Mouse (Mus musculus) myocyte (in vitro differentiated cells): ENCODE results near the gene Bri3. TPM values are rescaled to one million over a fixed set of nuclear protein-coding genes. Genes with fewer than 3 reads are reported as not detected.

Experiments used
- H3K27me3 ChIP-seq: one replicate; pipeline ENCODE4 v1.6.1; 2011; ENCODE audit not compliant: control insufficient read depth, insufficient read depth, insufficient read length
- H3K36me3 ChIP-seq: one replicate; pipeline ENCODE4 v1.6.1; 2011; ENCODE audit not compliant: control insufficient read depth, insufficient read depth
- H3K4me2 ChIP-seq: one replicate; pipeline ENCODE4 v1.6.1; 2011; ENCODE audit warnings: low read depth, control low read depth
- H3K4me3 ChIP-seq: one replicate; pipeline ENCODE4 v1.5.1; 2011; ENCODE audit warnings: mild to moderate bottlenecking, control low read depth, moderate library complexity
- H3K79me2 ChIP-seq: one replicate; pipeline ENCODE4 v1.6.1; 2011; ENCODE audit not compliant: control insufficient read depth, insufficient read depth
- H3ac ChIP-seq: one replicate; pipeline ENCODE4 v1.6.1; 2011; ENCODE audit not compliant: control insufficient read depth, insufficient read length
- CEBPB ChIP-seq: IDR thresholded peaks from 2 replicates; pipeline ENCODE4 v1.6.1; 2011; ENCODE audit warnings: mild to moderate bottlenecking, moderate library complexity; ENCODE audit not compliant: poor library complexity, insufficient read depth, severe bottlenecking
- E2F4 ChIP-seq: IDR thresholded peaks from one replicate; pipeline ENCODE4 v1.6.1; 2011; ENCODE audit warnings: mild to moderate bottlenecking, control low read depth, moderate library complexity; ENCODE audit not compliant: insufficient read depth
- MAX ChIP-seq: IDR thresholded peaks from one replicate; pipeline ENCODE4 v1.6.1; 2011; ENCODE audit warnings: low read depth, mild to moderate bottlenecking, control low read depth
- MYOD1 ChIP-seq, 3 experiments: IDR thresholded peaks; one replicate each; pipeline ENCODE4 v1.6.1; 2011; ENCODE audit warnings: control low read depth in 2 of 3, low read depth in 2 of 3, mild to moderate bottlenecking in 2 of 3, moderate library complexity in 1 of 3; ENCODE audit not compliant: insufficient read length in 2 of 3, control insufficient read depth in 1 of 3
- MYOG ChIP-seq, 3 experiments: IDR thresholded peaks; one replicate each; pipeline ENCODE4 v1.6.1; 2011; ENCODE audit warnings: control low read depth in 2 of 3, low read depth in 2 of 3, mild to moderate bottlenecking in 2 of 3; ENCODE audit not compliant: insufficient read length in 2 of 3, control insufficient read depth in 1 of 3, insufficient read depth in 1 of 3
- POLR2A ChIP-seq: IDR thresholded peaks from one replicate; pipeline ENCODE4 v1.6.1; 2011; ENCODE audit warnings: low read depth, mild to moderate bottlenecking, control low read depth, moderate library complexity; ENCODE audit not compliant: insufficient read length
- POLR2AphosphoS2 ChIP-seq: IDR thresholded peaks from one replicate; pipeline ENCODE4 v1.6.1; 2011; ENCODE audit warnings: low read depth, control low read depth; ENCODE audit not compliant: insufficient read length
- REST ChIP-seq: IDR thresholded peaks from one replicate; pipeline ENCODE4 v1.6.1; 2011; ENCODE audit warnings: mild to moderate bottlenecking, control low read depth, moderate library complexity; ENCODE audit not compliant: insufficient read depth, insufficient read length
- SRF ChIP-seq: IDR thresholded peaks from one replicate; pipeline ENCODE4 v1.6.1; 2011; ENCODE audit warnings: low read depth; ENCODE audit not compliant: control insufficient read depth, insufficient read length
- TCF12 ChIP-seq: IDR thresholded peaks from one replicate; pipeline ENCODE4 v1.6.1; 2011; ENCODE audit warnings: mild to moderate bottlenecking, control low read depth; ENCODE audit not compliant: poor library complexity, insufficient read depth, severe bottlenecking
- TCF3 ChIP-seq: IDR thresholded peaks from one replicate; pipeline ENCODE4 v1.6.1; 2011; ENCODE audit warnings: low read depth, control low read depth; ENCODE audit not compliant: insufficient read length
- USF1 ChIP-seq: IDR thresholded peaks from one replicate; pipeline ENCODE4 v1.6.1; 2011; ENCODE audit warnings: low read depth, mild to moderate bottlenecking, control low read depth, moderate library complexity
- polyA plus RNA-seq: library from polyadenylated mRNA; unstranded; fragments of >200 nt; fragmentation: generic; extraction: Trizol; gene quantifications from one replicate; pipeline ENCODE4 v1.2.1, GENCODE M21; 2012; ENCODE audit warnings: missing spikeins

Gene Bri3
- polyA plus RNA-seq, 1 experiment = 153 TPM

DNA sequence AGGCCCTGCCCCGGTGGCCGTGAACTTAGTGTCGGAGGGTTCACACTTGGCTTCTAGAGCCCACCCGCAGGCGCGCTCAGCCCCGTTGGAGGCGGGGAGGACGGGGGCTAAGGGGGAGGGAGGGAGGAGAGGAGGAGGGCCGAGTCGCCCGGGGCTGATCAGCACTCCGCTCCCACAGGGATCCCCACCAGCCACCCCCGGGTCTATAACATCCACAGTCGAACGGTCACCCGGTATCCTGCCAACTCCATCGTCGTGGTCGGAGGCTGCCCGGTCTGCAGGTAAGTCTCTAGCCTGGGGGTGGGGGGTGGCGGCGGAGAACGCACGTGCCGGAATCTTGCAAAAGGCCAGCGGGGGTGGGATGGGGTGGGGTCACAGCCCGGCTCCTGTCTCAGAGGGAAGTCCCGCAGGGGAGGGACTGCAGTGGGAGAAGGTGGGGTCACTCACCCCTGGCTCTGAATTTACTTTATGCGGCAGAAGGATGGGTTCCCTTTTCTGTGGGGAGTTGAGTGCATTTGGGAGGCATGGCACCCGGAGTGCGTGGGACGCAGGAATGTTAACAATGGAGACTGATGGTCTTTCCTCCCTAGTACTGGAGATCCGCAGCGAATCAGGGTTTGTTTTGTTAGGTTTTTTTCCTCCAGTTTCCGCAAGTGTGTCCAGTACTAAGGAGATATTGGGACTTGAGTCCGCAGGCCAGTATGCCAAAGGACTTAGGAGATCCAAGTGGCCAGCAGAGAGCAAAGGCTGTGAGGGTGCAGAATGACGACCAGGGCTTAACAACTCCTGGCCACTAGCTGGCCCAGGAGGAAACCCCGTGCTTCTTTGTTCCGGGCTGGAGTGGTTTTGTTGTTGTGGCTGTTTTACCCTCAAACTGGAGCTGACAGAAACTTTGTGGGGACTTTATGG is 11.6 kb downstream of the Bri3 start:
- no peak for TF ChIP-seq TCF3
- TF ChIP-seq POLR2A = peak; percentile 30
- peak; percentile 13 for TF ChIP-seq POLR2AphosphoS2
- TF ChIP-seq TCF12 = no peak
- no peak for TF ChIP-seq MAX
- TF ChIP-seq MYOD1 (IDR thresholded peaks at IDR 0.05; ENCODE audit: control insufficient read depth in 1 of 3, insufficient read length in 2 of 3, low read depth in 2 of 3) = no peak
- no peak for TF ChIP-seq CEBPB
- no peak for TF ChIP-seq USF1
- no peak for TF ChIP-seq MYOG (IDR thresholded peaks at IDR 0.05; ENCODE audit: control insufficient read depth in 1 of 3, insufficient read depth in 1 of 3, insufficient read length in 2 of 3, low read depth in 2 of 3)
- no peak for TF ChIP-seq REST
- no peak for TF ChIP-seq E2F4
- no peak for TF ChIP-seq SRF
- H3K27me3 ChIP-seq = no peaks in the 10 kb centered on the region
- H3K4me3 ChIP-seq = peak overlapping the region; percentile 95
- peaks cover 7% of the 10 kb centered on the region for H3K36me3 ChIP-seq
- peak overlapping the region; percentile 31 for H3ac ChIP-seq
- H3K4me2 ChIP-seq = peak overlapping the region; percentile 98
- peaks cover 53% of the 10 kb centered on the region for H3K79me2 ChIP-seq

DNA sequence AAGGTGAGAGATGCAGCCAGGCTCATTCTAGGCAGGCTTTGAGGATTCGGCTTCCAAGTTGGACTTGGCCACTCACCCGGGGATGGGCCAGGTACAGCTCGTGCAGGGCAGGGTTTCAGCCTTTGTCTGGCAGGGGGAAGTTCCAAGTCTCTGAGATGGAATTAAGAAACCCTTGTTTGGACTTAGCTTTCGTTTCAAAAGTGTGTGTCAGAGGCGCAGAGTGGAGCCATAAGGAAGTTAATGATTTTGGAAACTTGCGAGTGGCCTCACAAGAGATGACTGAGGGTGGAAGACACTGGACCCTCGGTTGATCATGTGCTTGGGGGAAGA is 12.3 kb downstream of the Bri3 start:
- TF ChIP-seq CEBPB (no peak), E2F4 (no peak), TCF3 (no peak), POLR2A (no peak), POLR2AphosphoS2 (no peak), MYOG (IDR thresholded peaks at IDR 0.05; ENCODE audit: control insufficient read depth in 1 of 3, insufficient read depth in 1 of 3, insufficient read length in 2 of 3, low read depth in 2 of 3) (no peak), REST (no peak), TCF12 (no peak), MAX (no peak), MYOD1 (IDR thresholded peaks at IDR 0.05; ENCODE audit: control insufficient read depth in 1 of 3, insufficient read length in 2 of 3, low read depth in 2 of 3) (no peak), USF1 (no peak)
- peak overlapping the region; percentile 98 for H3K4me2 ChIP-seq
- peak overlapping the region; percentile 95 for H3K4me3 ChIP-seq
- H3K79me2 ChIP-seq = peaks cover 59% of the 10 kb centered on the region
- H3K36me3 ChIP-seq = peaks cover 11% of the 10 kb centered on the region
- H3ac ChIP-seq = peak overlapping the region; percentile 31
- no peaks in the 10 kb centered on the region for H3K27me3 ChIP-seq

DNA sequence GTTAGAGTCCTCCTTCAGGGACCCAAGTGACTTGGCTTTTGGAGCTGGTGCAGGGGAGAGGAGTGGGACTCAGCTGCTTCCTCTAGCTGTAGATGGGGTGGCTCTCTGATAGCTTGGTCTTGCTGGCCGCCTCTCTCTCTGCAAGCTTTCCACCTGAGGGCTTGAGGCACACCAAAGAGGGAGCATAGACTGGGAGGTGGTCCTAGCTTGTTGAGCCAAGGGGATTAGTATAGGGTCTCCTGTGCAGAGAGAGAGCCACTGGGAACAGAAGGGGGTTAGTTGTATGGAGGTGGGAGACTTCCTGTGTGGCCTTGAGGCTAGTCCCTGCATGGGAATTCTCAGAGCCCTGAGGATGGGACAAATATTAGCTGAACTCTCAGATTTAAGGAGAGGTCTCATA is 12.7 kb downstream of the Bri3 start:
- Histone ChIP-seq H3K27me3 (no peaks in the 10 kb centered on the region), H3K4me2 (peak overlapping the region; percentile 98), H3K4me3 (peak overlapping the region; percentile 95), H3ac (peak overlapping the region; percentile 31), H3K79me2 (peaks cover 63% of the 10 kb centered on the region), H3K36me3 (peaks cover 11% of the 10 kb centered on the region)
- TF ChIP-seq POLR2A (no peak), POLR2AphosphoS2 (no peak), MYOG (IDR thresholded peaks at IDR 0.05; ENCODE audit: control insufficient read depth in 1 of 3, insufficient read depth in 1 of 3, insufficient read length in 2 of 3, low read depth in 2 of 3) (no peak), E2F4 (no peak), TCF12 (no peak), REST (no peak), MYOD1 (IDR thresholded peaks at IDR 0.05; ENCODE audit: control insufficient read depth in 1 of 3, insufficient read length in 2 of 3, low read depth in 2 of 3) (no peak), TCF3 (no peak), SRF (no peak)

DNA sequence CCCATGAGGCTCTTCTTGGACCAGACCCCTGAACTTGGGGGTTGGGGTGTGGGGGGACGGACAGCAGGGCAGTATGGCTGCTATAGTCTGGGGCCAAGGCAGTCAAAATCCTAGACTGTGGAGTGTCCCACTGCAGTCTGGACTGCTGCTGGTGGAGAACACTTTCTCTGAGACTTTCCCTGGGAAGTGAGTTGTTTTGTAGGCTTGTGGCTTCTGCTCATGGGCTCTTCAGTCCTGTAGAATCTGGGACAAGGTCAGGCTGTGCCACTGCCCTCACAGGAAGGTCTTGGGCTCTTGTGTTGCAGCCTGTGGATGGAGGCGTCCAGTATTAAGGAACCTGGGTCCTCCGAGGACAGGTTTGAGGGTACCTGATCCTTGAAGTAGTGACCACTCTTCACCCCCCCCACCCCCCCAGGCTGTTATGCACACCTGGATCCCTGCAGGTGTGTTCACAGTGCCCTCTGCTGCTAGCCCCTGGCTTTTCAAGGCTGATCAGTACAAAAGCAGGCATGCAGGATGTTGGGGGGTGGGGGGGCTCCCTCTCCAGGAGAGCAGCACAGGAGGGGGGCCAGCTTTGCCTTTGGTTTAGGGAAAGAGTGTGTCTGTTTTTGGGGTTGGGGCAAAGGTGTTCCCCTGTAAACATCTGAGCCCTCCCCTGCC is 13.3 kb downstream of the Bri3 start:
- peak overlapping the region; percentile 98 for H3K4me2 ChIP-seq
- TF ChIP-seq MYOD1 (IDR thresholded peaks at IDR 0.05; ENCODE audit: control insufficient read depth in 1 of 3, insufficient read length in 2 of 3, low read depth in 2 of 3) (no peak), SRF (no peak), TCF3 (no peak), TCF12 (no peak), USF1 (no peak), E2F4 (no peak), MAX (no peak), CEBPB (no peak), REST (no peak), MYOG (IDR thresholded peaks at IDR 0.05; ENCODE audit: control insufficient read depth in 1 of 3, insufficient read depth in 1 of 3, insufficient read length in 2 of 3, low read depth in 2 of 3) (no peak), POLR2AphosphoS2 (no peak), POLR2A (no peak)
- no peak overlapping the region for H3ac ChIP-seq
- H3K36me3 ChIP-seq = peaks cover 11% of the 10 kb centered on the region
- no peaks in the 10 kb centered on the region for H3K27me3 ChIP-seq
- peaks cover 67% of the 10 kb centered on the region for H3K79me2 ChIP-seq
- peak overlapping the region; percentile 95 for H3K4me3 ChIP-seq
